Mouse (Mus musculus) adrenal gland, adult (tissue): ENCODE measurements around the gene Pxt1.

Experiments used
- DNase-seq, 2 experiments: peaks; one replicate each; pipeline ENCODE4 v3.0.0; 2022 to 2023; ENCODE audit warnings: low spot score in 1 of 2; ENCODE audit not compliant: inconsistent age in 2 of 2

The Pxt1 gene

DNA sequence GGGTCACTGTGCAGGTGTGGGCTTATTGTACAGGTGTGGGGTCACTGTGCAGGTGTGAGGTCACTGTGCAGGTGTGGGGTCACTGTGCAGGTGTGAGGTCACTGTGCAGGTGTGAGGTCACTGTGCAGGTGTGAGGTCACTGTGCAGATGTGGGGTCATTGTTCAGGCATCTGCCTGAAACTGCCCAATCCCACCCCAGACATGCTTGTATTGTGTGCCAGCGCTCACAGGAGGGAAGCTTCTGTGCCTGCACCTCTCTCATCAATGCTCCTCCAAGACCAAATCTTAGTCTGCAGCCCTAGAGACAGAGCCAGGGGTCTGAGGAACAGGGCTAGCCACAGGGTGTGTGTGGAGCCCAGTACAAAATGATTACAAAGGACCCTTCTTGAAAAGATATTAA lies 27.1 kb downstream of the Pxt1 start:
- DNase-seq: no peak

DNA sequence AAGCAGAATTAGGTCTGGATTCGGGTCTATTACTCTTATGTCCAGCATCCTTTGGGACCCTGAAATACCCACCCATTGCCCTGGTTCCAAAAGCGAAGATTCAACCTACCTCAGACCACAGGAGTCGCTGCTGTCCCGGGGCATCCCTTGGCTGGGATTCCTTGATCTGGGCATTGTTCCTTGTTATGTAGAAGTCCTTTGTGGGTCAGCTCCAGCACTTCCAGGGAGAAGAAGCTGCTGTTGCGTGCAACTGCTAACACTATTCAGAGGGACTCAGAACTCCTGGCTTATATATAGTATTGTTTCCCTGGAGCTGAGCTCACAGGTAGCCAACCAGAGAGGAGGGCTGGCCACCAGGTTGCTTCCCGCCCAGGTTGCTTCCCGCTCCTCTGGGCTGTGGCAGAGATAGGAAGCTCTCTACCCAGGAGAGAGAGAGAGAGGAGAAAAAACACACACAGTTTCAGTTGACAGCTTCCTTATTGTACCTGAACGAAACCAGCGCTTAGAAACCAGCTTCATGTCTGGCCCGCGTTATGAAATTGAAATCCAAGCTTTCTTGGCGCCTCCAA lies 28.5 kb downstream of the Pxt1 start, which contains the start of gene 4930539E08Rik:
TSS of gene 4930539E08Rik (minus strand) at position 265 of the 569 bp plus-strand sequence.
- no peak for DNase-seq

DNA sequence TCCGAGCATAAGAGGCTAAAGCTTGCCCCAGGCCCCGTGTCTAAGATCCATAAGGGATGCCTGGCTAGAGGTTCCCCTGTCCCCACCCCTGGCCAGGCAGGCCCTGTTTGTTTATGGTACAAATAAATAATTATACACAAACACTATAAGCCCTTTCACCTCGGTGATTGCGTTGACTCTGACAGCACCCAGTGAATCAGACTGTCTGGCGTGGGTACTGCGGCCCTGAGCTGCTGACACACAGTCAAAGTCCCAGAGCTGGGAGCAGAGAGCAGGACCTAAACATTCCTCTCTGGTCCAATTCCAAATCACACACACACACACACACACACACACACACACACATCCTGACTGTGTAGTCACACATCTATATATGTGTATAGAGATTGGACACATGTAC lies 29.7 kb downstream of the Pxt1 start:
- DNase-seq: peak in 1 of 2 experiments; percentile 67

DNA sequence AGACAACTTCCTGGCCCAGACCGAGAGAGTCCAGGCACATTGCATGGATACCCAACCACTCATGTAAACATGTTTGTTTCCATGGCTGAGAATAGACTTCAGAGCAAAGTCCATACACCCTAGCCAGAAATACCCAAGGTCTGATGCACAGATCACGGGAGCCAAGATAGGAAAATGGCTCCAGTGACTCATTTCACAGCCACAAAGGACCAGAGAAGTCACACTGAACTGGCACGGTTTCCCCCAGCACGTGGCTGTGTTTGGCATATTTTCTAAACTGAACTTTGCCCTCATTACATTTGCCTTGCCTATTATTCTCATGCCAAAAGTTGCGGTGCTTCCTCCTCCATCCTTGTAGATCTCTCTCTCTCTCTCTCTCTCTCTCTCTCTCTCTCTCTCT lies 30.4 kb downstream of the Pxt1 start:
- peak; percentile 51 to 83 for DNase-seq

DNA sequence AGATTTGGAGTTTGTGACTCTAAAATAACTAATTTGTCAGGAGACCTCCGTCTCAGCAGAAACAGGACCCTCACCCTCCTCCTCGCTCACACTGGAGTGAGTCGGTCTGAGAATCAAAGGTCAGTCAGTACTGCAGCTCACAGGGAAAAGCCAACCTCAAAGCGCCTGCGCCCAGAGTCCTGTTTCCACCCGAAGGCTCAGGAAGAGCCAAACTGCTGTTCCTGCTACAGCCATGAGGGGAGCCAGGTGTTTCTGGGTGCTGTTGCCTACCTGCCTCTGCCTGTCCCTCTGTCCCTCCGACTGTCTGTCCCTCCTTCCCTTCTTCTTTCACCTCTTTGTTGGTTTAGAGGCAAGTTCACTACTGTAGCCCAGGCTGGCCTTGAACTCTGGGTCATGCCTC lies 33.5 kb downstream of the Pxt1 start:
- no peak for DNase-seq

DNA sequence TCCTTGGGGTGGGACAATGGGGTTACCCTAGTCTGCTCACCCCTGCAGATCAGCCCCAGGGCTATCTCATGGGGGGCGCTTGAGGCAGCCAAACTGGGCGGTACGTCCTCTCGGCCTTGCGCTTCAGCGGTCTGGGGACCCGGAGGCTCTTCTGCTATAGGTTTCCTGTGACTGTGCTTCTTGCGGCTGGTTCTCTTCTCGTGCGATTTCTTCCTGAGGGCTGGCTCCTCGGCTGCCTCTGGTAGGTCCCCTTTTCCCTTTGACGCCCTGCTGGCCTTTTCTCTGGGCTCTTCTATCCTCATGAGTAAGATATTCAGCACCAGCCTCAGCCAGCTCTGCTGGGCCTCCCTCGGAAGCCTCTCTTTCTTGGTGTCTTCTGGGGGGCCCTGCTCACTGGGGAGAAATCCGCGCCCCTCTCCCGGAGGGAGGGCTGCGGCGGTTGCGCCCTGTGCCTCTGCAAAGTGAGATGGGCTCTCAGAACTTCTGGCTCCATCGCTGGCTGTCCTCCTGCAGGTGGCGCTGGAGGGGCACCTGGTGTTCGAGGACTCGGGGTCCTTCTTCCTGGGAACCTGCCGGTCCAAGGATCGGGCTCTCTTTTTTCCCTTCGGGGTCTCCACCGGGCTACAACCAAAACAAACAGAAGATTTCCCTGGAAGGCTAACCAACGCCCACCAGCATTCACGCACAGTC lies 34.2 kb downstream of the Pxt1 start:
- DNase-seq: peak; percentile 43 to 74

DNA sequence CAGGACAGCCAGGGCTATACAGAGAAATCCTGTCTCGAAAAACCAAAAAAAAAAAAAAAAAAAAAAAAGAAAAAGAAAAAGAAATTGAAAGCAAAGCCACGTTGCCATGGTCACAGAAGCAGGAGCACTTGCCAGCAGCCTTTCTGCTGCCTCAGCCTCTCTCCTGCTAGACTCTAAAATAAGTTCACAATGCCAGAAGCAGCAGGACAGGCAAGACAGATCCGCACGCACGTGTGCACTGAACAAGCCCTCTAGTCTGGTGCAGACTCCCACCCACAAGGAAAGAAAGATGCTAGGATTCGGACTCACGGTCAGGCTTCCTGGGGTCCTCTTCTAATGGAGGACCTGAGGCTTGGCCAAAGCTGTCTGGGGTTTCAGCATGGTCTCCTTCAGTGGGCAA lies 35.7 kb downstream of the Pxt1 start:
- DNase-seq: no peak

DNA sequence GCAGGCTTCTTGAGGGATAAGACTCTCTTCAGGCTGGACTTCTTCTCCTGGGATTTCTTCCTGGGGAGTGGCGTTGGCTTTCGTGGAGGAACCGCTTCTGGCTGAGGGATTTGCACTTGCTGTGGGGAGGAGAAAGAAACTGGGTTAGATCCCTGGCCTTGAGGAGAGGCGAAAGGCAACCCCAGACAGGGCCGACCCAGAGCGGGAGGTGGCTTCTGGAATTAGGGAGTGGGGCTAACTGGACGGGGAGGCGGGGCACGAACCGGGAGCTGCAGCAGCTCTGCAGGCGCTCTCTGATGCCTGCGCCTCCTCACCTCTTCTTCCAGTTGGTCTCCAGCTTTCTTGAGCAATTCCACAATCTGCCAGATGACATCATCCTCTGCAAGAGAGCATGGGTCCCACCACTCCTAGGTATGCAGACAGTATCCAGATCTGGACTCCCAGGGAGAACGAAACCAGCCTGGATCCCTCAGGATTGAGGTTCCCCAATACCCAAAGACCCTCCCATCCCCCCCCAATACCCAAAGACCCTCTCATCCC lies 38.2 kb downstream of the Pxt1 start:
- no peak for DNase-seq

DNA sequence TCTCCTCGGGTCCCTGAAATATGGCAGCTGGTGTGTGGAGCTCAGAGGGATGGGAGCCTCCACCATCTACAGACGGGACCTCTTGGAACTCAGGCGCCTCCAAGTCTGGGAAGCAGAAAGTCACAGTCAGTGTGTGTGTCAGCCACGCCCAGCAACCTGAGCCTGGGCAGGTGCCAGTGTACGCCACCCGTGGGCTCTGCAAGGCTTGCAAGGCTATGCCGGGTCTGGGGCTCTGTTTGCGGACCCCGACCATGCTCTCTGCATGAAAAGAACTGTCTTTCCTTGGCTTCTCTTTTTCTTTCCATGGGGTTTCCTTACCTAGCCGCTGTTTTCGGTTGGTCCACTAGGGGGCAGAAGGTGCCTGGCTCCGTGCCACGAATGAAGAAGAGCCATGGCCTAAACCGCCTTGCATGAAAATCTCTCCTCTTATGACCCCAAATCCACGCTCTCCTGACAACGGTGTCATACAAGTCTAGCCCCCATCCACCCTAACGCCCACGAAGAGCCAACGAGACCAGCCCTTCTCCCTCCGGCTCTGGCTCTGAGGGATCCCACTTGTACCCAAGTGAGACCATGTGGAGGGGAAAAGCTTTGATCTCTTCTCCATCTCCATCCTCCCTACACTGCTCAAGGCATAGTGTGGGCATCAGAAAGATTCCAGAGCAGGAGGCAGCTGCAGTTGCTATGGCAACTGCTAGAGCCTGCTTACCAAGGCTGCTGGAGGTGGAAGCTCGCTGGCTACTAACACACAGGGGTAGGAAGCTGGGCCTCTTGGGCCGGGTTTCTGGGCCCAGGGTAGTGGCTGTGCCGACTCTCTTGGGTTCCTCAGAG lies 38.9 kb downstream of the Pxt1 start:
- peak; percentile 61 to 92 for DNase-seq

DNA sequence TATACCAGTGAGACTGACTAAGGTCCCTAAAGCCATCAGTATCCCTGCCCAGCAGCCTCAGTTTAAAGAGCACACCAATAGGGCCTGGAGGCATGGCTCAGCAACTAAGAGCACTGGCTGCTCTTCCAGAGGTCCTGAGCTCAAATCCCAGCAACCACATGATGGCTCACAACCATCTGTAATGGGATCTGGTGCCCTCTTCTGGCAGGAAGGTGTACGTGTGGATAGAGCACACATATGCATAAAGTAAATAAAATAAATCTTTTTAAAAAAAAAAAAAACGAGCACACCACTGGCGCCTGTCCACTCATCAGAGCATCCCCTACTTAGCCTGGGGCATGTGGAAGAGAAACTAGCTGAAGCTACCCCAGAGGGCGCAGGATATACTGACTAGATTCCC lies 42.1 kb downstream of the Pxt1 start:
- no peak for DNase-seq

DNA sequence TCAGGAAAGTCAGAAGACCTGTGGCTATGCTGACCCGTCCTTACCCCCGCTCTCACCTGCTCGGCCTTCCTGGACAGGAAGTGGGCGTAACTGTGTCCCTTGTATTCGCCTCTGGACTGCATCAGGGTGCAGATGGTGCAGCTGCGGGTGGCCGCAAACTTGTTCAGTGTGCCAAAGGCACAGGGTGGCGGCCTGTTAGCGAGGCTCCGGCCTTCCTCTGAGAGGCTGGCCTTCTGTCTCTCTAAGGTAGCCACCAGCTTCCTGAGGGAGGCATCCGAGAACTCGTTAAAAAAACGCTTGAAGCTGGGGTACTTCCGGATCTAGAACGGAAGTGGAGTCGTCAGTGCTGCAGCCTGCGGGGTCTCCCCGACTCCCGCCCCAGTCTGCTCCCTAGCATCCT lies 44.2 kb downstream of the Pxt1 start:
- DNase-seq: no peak

DNA sequence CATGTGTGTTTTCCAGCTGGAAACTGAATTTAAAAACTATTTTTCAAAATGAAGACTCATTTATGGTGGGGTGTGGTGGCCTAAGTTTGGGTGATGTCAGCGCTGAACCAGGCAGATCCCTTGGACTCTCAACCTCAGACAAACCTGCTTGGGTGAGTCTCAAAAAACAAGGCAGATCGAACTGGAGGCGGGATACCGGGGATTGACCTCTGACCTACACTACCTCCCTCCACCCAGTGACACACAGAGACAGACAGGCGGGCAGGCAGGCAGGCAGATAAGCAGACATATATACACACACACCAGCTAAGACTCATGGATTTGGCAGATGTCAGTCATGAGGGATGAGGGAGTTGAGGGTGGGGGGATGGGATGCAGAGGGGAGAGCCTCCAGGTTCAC lies 45.4 kb downstream of the Pxt1 start:
- DNase-seq: no peak

DNA sequence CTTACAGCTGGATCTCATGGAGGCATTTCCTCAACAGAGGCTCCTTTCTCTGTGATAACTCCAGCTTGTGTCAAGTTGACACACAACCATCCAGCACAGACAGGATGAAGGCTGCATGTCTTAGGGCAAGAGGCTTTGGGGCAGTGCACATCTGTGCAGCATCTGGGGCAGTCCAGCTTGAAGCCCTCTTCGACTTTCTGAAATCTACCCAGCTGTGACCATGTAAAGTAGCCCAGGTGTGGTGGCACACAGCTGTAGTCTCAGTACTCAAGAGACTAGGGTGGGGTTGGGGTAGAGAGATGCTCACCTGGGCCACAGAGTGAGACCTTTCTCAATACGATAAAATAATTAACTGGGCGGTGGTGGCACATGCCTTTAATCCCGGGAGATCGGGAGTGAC lies 45.8 kb downstream of the Pxt1 start:
- DNase-seq: no peak

DNA sequence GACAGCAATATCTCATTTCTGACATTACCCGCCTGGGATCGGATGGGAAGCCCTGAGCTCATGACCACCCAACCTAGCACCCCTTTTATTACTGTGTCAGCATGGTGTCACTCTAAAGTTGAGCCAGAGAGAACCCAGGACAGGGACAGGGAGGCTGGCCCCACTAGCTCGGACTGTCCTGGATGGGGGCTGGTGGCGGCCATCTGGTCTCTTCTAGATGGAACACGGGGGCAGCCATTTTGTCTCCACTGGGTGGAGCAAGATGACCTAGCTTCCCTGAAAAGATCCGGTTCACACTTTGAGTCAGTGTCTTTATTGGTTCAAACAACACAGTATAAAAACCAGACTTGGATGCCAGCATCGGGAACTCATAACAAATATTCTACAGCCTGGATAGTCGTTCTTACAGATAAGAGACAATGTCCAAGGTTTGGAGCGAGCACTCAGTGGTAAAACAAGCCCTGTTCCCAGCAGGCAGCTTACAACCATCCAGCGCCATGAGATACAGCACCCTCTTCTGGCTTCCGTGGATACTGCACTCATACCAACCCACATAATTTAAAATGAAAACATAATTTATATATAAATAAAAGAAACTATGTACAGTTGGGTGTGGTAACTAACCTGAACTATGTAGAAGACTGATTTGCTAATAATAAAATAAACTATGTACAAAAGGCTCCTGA lies 47.4 kb downstream of the Pxt1 start:
- DNase-seq: no peak

DNA sequence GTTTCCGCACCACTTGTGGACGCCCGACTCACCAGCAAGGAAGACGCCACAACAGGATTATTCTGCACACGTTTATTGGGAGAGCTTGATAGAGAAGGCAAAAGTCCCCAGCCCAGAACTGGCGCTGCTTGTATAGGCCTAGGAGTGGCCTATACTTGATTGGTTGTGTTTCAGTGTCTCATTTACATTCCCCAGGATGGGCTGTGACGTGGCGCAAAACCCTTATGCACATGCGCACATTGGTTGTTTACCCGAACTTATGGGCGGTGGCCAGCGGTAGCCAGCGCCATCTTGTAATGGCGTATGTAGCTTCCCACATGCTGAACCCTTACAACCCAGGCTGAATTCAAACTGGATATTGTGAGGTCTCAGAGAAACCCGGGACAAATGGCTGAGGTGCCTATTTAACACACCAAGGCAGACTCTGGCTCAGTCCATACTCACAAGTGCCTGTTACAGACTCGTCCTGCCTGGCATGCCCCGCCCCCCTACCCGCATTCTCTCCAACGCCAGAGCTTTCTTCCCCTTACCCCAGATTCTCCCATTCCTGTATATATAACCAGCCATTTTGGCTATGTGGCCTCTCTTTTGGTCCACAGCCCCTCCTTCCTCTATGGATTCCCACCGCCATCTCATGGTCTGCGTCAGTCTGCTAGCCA lies 48.3 kb downstream of the Pxt1 start:
- no peak for DNase-seq

DNA sequence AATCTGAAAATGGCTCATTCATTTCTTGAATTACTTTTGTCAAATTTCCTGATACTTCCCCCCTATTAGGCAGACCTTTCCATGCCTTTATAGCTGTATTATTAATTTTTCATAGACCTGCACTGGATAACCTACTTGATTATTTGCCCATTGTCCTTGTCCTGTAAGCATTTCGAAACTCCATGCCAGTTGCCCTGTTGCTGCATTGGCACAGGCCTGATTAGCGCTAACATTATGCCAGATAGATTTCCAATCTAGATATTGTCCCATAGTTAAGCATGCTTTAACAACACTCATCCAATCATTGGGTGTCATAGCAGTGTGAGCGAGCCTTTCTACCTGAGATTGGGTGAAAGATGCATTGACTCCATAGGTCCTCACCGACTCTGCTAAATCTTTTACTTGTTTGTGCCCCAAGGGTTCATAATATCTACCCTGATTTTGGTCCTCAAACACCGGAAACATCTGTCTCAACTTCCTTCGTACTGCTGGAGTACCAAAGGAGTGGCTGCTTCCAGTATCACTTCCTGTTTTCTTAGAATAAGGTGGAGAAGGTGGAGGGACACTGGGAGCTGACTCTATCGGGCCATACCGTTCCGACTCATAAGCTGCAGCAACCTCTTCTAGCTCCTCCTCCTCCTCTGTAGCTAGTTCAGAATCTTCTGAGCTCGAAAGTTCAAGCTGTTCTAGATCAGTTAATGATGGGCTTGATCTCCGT lies 49.4 kb downstream of the Pxt1 start:
- DNase-seq: no peak

DNA sequence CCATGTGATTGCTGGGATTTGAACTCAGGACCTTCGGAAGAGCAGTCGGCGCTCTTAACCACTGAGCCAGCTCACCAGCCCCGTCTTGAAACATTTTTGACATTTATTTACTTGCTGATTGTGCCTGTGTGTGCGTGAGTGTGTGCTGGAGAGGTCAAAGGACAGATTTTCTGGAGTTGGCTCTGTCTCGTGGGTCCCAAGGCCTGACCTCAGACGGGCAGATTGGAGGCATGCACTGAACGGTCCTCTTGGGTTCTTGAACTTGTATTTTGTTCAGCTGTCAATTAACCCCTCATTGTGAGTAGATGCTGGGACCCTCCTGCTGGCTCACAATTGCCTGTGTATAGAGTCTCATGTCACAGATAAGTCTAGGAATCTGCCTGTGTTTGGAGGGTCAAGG lies 57.4 kb downstream of the Pxt1 start:
- DNase-seq: no peak

DNA sequence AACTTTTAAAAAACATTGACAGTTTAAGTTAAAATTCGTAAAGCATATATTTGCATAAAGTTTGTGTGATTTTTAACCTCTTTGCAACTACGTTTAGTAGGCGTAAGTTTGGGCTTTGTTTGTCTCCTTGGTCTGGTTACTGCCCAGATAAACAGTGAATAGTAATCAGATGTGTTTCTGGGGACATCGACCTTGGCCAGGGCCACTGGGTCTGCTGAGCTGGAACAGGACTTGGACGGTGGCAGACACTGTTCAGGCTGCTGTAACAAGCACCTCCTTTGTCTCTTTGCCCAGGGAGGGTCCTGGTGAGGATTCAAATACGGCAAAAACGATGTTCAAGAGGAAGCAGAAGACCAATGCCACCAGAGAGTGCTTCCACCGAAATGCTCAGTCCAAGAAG lies 58.4 kb downstream of the Pxt1 start:
- no peak for DNase-seq
